Mouse (Mus musculus) G1E (cell line): ENCODE results near the gene Cog5.

Experiments used
- CTCF ChIP-seq: IDR thresholded peaks from 2 replicates; pipeline ENCODE4 v1.5.1; 2012; ENCODE audit warnings: low read depth, low read length, inconsistent platforms, mixed read lengths
- GATA1 ChIP-seq: IDR thresholded peaks from 2 replicates; pipeline ENCODE4 v1.6.1; 2012; ENCODE audit warnings: borderline replicate concordance, low read length, inconsistent platforms, mixed read lengths

DNA sequence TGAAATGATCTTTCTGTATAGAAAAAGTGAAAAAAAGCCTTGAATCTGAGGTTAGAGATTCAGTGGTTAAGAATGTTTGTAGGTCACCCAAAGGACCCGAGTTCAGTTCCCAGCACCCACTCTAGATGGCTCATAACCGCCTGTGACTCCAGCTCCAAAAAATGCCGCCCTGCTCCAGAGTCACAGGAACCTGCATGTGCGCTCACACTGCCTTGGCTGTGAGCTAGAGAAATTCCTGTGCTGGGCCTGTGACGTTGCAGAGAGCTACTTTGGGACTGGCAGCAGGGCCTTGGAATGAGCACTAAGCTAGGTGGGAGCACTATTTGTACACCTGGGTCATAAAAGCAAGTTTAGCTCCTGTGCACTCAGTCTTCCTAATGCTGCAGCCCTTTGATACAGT lies 262.0 kb downstream of the Cog5 start:
- no peak for TF ChIP-seq CTCF
- no peak for TF ChIP-seq GATA1
